Mouse (Mus musculus): ENCODE measurements around the gene Gck.
"Not testable (repeated sequence)": the region's sequence is repeated elsewhere in the genome, so short reads cannot be mapped to it uniquely, and the experiment has no call there.

The Gck gene

GRCm38 (mm10) chr11:5908642-5909041 is 41.2 kb downstream of the Gck start:
- no peak for DNase-seq (ENCODE audit: low read depth, low spot score)

DNA sequence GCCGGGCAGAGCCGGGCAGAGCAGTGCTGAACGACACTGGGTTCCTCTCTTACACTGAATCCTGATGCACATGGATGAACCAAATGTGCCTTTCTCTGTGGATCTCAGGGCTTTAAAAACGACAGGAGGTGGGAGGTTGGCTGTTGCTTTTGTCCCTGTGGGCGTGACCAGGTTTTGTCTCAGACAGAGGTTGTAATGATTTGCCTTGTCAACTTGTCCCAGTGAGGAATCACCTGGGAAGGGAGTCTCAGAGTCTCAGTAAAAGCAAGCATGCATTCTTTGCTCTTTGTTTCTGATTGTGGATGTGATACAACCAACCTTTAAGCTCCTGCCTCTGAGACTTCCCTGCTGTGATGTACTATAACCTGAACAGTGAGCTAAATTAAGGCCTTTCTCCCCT is 42.8 kb downstream of the Gck start:
- peak; percentile 59 for DNase-seq (ENCODE audit: low read depth, low spot score)

GRCm38 (mm10) chr11:5905778-5906518 is 43.9 kb downstream of the Gck start:
- DNase-seq (ENCODE audit: low read depth, low spot score), result peak; percentile 30

DNA sequence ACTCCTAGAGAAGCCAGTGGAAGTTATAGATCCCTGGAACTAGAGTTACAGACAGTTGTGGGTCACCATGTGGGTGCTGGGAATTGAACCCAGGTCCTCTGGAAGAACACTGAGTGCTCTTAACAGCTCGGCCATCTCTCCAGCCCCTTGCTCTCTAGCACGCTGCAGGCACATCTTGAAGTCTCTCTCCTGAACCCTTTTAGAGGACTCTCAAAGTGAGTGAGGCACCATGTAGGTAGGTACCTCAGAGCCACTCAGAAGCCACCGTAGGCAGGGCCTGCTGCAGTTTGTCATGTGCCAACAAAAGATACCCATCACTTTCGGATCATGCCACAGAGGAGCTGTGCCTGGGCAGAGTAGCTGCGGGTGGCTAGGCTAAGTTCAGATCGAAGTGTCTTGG is 45.0 kb downstream of the Gck start:
- no peak for DNase-seq (ENCODE audit: low read depth, low spot score)

GRCm38 (mm10) chr11:5904357-5904756 is 45.5 kb downstream of the Gck start:
- DNase-seq (ENCODE audit: low read depth, low spot score), result no peak

DNA sequence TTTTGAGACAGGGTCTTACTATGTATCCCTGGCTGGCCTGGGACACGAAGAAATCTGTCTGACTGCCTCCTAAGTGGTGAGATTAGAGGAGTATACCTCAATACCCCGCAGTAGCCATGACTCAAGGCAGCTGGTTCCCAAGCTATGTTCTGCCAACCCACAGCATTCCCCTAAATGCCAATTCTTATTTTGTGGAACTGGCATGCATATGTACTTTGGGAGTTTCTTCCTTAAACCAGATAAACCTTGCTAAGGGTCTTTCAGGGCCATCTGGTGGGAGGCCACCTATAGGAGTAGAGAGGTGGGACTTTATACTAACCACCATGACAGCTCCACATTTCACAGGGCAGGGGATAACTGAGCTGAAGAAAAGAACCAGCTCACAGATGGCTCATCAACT is 46.0 kb downstream of the Gck start:
- no peak for DNase-seq (ENCODE audit: low read depth, low spot score)

GRCm38 (mm10) chr11:5902390-5902789 is 47.5 kb downstream of the Gck start:
- peak; percentile 63 for DNase-seq (ENCODE audit: low read depth, low spot score)

DNA sequence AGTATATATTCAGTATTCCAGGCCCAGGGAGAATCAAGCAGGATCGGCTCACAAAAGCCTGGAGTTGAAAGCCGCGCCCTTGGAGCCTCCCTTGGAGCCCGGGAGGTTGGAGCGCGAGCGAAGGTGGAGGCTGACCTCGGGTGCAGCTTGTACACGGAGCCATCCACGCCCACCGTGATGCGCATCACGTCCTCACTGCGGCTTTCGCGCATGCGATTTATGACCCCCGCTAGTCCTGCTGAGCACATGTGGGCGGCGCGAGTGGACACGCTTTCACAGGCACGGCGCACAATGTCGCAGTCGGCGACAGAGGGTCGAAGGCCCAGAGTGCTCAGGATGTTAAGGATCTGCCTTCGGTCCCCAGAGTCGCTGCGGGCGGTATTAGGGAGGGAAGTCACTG is 47.9 kb downstream of the Gck start:
- peak; percentile 77 for DNase-seq (ENCODE audit: low read depth, low spot score)

- no peak for DNase-seq (ENCODE audit: low read depth, low spot score)
Measured at GRCm38 (mm10) chr11:5901320-5901719, 48.6 kb downstream of the Gck start.

- no peak for DNase-seq (ENCODE audit: low read depth, low spot score)
Measured at GRCm38 (mm10) chr11:5899286-5899685, 50.6 kb downstream of the Gck start.

DNA sequence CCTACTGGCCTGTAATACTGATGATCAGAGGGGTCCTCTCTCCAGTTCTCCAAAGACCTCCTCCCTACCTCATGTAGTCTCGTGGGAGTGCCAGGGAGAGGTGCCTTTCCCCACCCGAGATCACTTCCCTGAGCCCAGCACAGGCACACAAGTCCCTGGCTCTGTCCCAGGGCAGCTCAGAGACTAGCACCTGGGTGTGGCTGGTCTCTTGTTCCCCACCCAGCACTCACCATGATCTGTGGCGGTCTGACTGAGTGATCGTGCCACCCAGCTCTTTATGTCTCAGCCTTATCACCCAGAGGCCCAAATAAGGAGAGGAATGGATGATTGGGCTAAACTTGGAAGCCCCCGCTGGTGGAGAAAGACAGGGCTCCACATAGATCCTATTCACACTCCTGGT is 51.4 kb downstream of the Gck start, which contains the start of gene Myl7:
TSS of gene Myl7 (minus strand) at position 252 of the 400 bp plus-strand sequence.
- DNase-seq (ENCODE audit: low read depth, low spot score), result no peak

DNA sequence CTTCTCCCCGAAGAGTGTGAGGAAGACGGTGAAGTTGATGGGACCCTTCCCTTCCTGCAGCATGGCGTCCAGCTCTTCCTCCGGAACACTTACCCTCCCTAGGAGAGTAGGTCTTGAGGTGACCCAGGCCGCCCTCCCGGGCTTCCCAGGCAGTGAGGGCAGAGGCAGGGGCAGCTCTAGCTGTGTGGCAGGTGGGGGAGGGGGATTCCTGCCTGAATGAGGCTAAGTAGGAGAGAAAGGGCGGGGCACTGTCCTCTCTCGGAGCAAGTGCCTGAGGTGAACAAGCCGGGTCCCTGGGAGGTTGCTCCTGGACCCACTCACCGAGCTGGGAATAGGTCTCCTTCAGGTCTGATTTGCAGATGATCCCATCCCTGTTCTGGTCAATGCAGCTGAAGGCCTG is 52.0 kb downstream of the Gck start:
- DNase-seq (ENCODE audit: low read depth, low spot score), result peak; percentile 57

DNA sequence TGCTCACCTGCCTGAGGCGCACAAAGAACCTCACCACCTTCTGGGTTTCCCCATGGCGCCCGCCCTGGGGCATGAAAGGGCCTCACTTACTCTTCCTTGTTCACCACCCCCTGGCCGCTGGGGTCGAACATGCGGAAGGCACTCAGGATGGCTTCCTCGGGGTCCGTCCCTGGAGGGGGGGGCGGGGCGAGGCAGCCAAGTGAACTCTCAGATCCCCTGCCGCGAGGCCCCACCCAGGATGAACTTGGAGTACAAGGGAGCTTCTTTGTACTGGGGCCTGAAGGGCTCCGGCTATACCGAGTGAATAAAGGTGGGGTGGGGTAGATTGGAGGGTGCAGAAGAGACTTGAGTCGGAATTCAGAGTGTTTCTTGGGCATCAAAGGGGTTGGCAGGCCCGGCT is 52.7 kb downstream of the Gck start:
- DNase-seq (ENCODE audit: low read depth, low spot score), result peak; percentile 63

GRCm38 (mm10) chr11:5893807-5894206 is 56.1 kb downstream of the Gck start:
- DNase-seq (ENCODE audit: low read depth, low spot score), result no peak

- DNase-seq (ENCODE audit: low read depth, low spot score), result no peak
Measured at GRCm38 (mm10) chr11:5892810-5893368, 57.0 kb downstream of the Gck start.

GRCm38 (mm10) chr11:5892151-5892591 is 57.7 kb downstream of the Gck start:
- no peak for DNase-seq (ENCODE audit: low read depth, low spot score)

- DNase-seq (ENCODE audit: low read depth, low spot score), result not testable (repeated sequence)
Measured at GRCm38 (mm10) chr11:5888563-5888962, 61.3 kb downstream of the Gck start.

DNA sequence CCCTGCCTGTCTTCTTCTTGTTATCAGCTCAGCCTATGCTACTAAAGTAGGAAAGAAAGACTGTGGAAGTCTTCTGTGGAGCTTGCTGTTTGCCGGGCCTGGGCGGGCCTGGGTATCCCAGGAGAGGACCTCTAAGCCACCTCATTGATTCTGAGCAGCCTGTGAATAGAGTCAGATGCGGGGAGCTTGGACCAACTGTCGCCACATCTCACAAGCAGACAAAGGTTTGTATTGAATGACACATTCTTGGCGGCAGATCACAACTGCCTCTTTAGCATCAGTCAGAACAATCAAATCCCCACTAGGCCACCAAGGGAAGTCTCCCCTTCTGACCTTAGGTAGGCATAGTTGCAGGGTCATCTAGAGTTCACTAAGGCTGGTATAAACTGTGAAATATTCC is 62.6 kb downstream of the Gck start:
- DNase-seq (ENCODE audit: low read depth, low spot score), result peak; percentile 58

DNA sequence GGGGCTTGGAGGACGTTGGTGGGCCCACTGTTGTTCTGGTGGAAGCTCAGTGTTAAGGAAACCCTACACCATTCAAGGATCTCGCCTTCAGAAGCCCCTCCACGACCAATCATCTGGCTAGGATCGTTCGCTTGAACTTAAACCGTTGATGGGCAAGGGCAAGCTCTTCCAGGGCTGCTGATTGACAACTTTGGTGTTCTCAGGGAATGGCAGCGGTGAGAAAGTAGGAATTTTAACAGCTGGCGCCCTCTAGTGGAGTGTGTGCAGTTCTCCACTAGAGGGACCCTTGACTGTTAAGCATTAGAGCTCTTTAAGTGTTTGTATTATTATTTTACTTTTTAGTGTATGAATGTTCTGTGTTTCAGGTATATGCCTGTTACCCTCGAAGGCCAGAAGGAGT is 63.7 kb downstream of the Gck start:
- DNase-seq (ENCODE audit: low read depth, low spot score), result peak; percentile 85

DNA sequence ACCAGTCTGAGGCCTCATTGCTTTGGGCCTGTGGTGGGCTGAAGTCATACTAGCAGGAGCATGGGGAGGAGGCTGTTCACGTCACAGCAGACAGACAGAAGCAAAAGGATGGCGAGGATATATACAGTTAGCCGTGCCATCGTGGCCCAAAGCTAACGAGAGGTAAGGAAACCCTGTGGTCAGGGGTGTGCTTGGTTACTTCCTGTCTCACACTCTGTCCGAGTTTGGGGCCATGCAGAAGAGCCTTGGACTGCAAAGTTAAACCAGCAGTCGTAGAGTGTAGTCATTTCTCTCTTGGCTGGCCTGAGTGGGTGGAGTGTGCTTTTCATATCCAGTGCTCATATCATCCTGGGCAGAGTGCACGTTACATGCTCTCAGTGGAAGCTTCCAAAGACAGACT is 67.4 kb downstream of the Gck start:
- no peak for DNase-seq (ENCODE audit: low read depth, low spot score)

- DNase-seq (ENCODE audit: low read depth, low spot score), result peak; percentile 86
Measured at GRCm38 (mm10) chr11:5879905-5880304, 70.0 kb downstream of the Gck start.

DNA sequence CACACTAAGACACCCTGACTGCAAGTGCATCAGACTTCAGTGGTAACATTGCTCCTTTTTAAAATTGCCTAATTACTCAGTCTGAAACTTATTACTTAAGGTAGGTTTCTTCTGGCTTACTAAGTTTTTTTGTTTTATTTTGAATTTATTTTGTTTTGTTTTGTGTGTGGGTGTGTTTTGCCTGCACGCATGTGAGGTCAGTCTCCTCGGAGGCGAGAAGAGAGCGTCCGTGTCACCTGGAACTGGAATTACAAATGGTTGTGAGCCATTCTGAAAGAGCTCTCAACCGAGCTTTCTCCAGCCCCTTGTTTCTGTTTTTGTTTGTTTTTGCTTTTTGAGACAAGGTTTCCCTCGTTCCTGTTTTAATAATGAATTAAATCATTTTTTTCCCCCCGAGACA is 71.2 kb downstream of the Gck start:
- DNase-seq (ENCODE audit: low read depth, low spot score), result no peak

DNA sequence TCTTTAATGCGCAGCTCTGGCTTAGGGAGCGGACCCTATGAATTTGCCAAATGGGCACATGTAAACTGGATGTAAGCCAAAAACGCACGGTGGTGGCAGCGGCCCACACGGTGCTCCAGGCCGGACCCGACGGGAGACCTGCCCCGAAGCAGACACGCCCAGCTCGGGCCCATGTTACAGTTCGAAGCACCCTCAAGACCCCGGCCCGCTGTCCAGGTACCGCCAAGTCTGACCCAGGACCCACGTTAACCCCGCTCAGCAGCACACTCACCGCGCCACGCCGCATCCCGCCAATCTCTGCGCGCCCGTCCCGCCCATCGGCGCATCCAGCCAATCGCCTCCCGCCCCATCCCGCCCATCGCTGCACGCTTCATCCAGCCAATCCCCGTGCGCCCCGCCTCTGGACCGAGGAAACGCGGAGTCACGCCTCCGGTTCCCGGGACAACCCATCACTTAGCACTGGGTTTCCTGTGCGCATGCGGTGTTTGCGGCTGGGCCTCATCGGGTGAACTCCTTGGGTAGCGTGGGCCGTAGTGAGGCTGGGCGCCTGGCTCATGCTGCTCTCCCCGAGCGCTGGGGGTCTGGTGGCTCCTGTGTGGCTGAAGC is 71.9 kb downstream of the Gck start, which contains the start of gene Pold2:
TSS of gene Pold2 (minus strand) at position 372 of the 606 bp plus-strand sequence.
- peak; percentile 98 for DNase-seq (ENCODE audit: low read depth, low spot score)

Data from R1 (cell line).